Mouse (Mus musculus) midbrain, postnatal 0 days (tissue): ENCODE data around the gene Gdf10. TPM values are rescaled to one million over a fixed set of nuclear protein-coding genes. Genes with fewer than 3 reads are reported as not detected.

Experiments
- ATAC-seq: fragments of 200-750 bp; cut with Nextera tagmentation; 2 replicates; pipeline ENCODE4 v1.8.0; 2017; ENCODE audit warnings: moderate number of reproducible peaks, mild to moderate bottlenecking, moderate TSS enrichment, moderate library complexity; ENCODE audit not compliant: low FRiP score
- DNase-seq: peaks from one replicate; pipeline ENCODE4 v3.0.0-alpha.2; 2015; ENCODE audit warnings: low spot score
- H3K27ac ChIP-seq: fragments of 300-500 bp; sonication (generic); 2 replicates; pipeline ENCODE4 v1.5.1; 2014; ENCODE audit warnings: low read depth, mild to moderate bottlenecking, low read length, mixed read lengths
- H3K27me3 ChIP-seq: fragments of 300-500 bp; sonication (generic); 2 replicates; pipeline ENCODE4 v1.6.1; 2014; ENCODE audit warnings: low read length, control low read depth, mixed read lengths; ENCODE audit not compliant: insufficient read depth
- H3K36me3 ChIP-seq: fragments of 300-500 bp; sonication (generic); 2 replicates; pipeline ENCODE4 v1.6.1; 2014; ENCODE audit warnings: low read length, control low read depth, mixed read lengths; ENCODE audit not compliant: insufficient read depth
- H3K4me1 ChIP-seq: fragments of 300-500 bp; sonication (generic); 2 replicates; pipeline ENCODE4 v1.6.1; 2014; ENCODE audit warnings: mild to moderate bottlenecking, control low read depth, antibody characterized with exemption, low read length, mixed read lengths; ENCODE audit not compliant: insufficient read depth
- H3K4me2 ChIP-seq: fragments of 300-500 bp; sonication (generic); 2 replicates; pipeline ENCODE4 v1.6.1; 2014; ENCODE audit warnings: low read depth, mild to moderate bottlenecking, low read length, mixed read lengths; ENCODE audit not compliant: poor library complexity, severe bottlenecking
- H3K4me3 ChIP-seq: fragments of 300-500 bp; sonication (generic); 2 replicates; pipeline ENCODE4 v1.5.1; 2014; ENCODE audit warnings: low read depth, mild to moderate bottlenecking, low read length, moderate library complexity
- H3K9ac ChIP-seq: fragments of 300-500 bp; sonication (generic); replicated peaks from 2 replicates; pipeline ENCODE4 v1.6.1; 2014; ENCODE audit warnings: mild to moderate bottlenecking, low read length, moderate library complexity, mixed read lengths; ENCODE audit not compliant: poor library complexity, severe bottlenecking
- H3K9me3 ChIP-seq: fragments of 300-500 bp; sonication (generic); 2 replicates; pipeline ENCODE4 v1.6.1; 2016; ENCODE audit warnings: low read length, control low read depth
- CTCF ChIP-seq: IDR thresholded peaks from 2 replicates; pipeline ENCODE4 v1.5.1; 2016; ENCODE audit warnings: antibody characterized with exemption, mild to moderate bottlenecking
- WGBS: fragments of 180-500 bp; shearing (Covaris S2); extraction: QIAGEN DNeasy Blood & Tissue Kit; methylation state at CpG from one replicate; pipeline ENCODE4 v1.1.7; 2014; 5-methylcytosine and 5-hydroxymethylcytosine counted together
- polyA plus RNA-seq: library from polyadenylated mRNA; unstranded; fragments of >200 nt; fragmentation: Nextera tagmentation; extraction: Ambion mirVana; gene quantifications from 2 replicates; pipeline ENCODE4 v1.2.1, GENCODE M21; 2015
- total RNA-seq: library from RNA; depleted of rRNA; stranded (reverse); fragments of >200 nt; gene quantifications from 2 replicates; pipeline ENCODE4 v1.2.3, GENCODE M21; 2014

The Gdf10 gene
- total and polyA plus RNA-seq, 2 experiments from 2014 or later, result 3.7 to 13.3 TPM

DNA sequence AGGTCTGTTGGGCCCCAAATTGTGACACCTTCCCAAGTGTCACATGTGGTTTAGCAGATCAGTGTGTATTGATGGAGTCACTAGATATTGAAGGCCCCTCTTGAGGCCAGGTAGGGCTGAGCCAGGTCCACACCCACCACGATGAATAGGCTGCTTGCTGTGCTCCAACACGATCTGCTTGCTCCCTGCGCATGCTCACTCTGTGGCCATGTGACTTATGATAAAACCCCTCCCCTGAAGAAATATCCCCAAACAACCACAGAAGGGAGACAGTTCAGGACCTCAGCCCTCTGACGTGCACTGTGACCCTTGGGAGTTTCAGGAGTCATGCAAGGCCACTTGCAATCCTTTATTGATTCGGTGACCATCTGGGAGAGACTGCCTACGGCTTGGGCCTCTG lies 22.7 kb downstream of the Gdf10 start:
- 88% methylated on average over 6 of the region's 6 CpGs for WGBS
- Histone ChIP-seq H3K4me3 (no peak overlapping the region), H3K4me1 (no peaks in the 10 kb centered on the region), H3K27me3 (no peaks in the 10 kb centered on the region), H3K4me2 (no peak overlapping the region), H3K9ac (no peak overlapping the region), H3K9me3 (no peaks in the 10 kb centered on the region), H3K36me3 (no peaks in the 10 kb centered on the region), H3K27ac (no peak overlapping the region)
- DNase-seq (no peak), ATAC-seq (no peak)
- no peak for TF ChIP-seq CTCF

GRCm38 (mm10) chr14:33952233-33952981 lies 29.0 kb downstream of the Gdf10 start:
- TF ChIP-seq CTCF, result peak; percentile 18; the same call in 1 of the 2 replicates
- Histone ChIP-seq H3K9me3 (no peaks in the 10 kb centered on the region), H3K27me3 (no peaks in the 10 kb centered on the region), H3K36me3 (no peaks in the 10 kb centered on the region), H3K27ac (no peak overlapping the region), H3K4me1 (no peaks in the 10 kb centered on the region), H3K9ac (no peak overlapping the region), H3K4me3 (no peak overlapping the region), H3K4me2 (no peak overlapping the region)
- 66% methylated on average over 6 of the region's 6 CpGs for WGBS
- no peak for ATAC-seq
- peak; percentile 47 for DNase-seq

DNA sequence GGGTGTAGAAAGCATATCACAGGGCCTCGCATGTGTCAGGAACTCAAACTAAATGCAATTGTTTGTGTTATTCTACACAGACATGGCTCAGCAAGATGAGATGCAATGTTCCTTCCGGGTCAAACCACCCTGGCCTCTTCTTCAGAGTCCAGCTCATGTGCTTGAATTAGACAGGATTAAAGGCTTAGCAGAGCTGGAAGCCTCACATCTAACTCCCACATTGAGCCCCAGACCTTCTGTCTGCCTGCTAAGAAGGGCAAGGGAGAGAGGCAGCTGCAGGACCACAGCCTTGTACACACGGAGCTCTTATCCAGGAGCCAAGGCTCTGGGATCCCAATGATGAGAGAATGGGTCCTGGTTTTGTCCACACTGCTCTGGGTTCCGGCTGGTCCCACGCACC lies 30.4 kb downstream of the Gdf10 start, which contains the start of gene Rbp3:
TSS of gene Rbp3 (plus strand) at position 243 of the 400 bp plus-strand sequence.
- Histone ChIP-seq H3K4me3 (no peak within 1 kb of the TSS), H3K36me3 (no peaks in the 10 kb centered on the region), H3K9me3 (no peaks in the 10 kb centered on the region), H3K4me1 (no peaks in the 10 kb centered on the region), H3K27ac (no peak within 1 kb of the TSS), H3K27me3 (no peaks in the 10 kb centered on the region), H3K9ac (no peak within 1 kb of the TSS), H3K4me2 (no peak within 1 kb of the TSS)
- DNase-seq, result no peak
- no peak for ATAC-seq
- WGBS, result 67% methylated on average over 5 of the region's 5 CpGs
- TF ChIP-seq CTCF, result no peak

DNA sequence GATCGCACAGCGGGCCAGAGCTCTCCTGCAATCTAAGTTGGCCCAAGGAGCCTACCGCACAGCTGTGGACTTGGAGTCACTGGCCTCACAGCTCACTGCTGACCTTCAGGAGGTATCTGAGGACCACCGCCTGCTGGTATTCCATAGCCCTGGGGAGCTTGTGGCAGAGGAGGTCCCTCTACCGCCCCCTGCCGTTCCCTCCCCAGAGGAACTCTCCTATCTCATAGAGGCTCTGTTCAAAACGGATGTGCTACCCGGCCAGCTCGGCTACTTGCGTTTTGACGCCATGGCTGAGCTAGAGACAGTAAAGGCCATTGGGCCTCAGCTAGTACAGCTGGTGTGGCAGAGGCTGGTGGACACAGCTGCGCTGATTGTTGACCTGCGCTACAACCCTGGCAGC lies 32.7 kb downstream of the Gdf10 start:
- Histone ChIP-seq H3K4me1 (no peaks in the 10 kb centered on the region), H3K27me3 (no peaks in the 10 kb centered on the region), H3K27ac (no peak overlapping the region), H3K9ac (no peak overlapping the region), H3K36me3 (no peaks in the 10 kb centered on the region), H3K9me3 (no peaks in the 10 kb centered on the region), H3K4me3 (no peak overlapping the region), H3K4me2 (no peak overlapping the region)
- ATAC-seq (no peak), DNase-seq (no peak)
- no peak for TF ChIP-seq CTCF
- WGBS, result 83% methylated on average over 13 of the region's 13 CpGs

- Histone ChIP-seq H3K4me2 (no peak overlapping the region), H3K27me3 (no peaks in the 10 kb centered on the region), H3K4me1 (no peaks in the 10 kb centered on the region), H3K27ac (no peak overlapping the region), H3K9me3 (no peaks in the 10 kb centered on the region), H3K9ac (no peak overlapping the region), H3K36me3 (no peaks in the 10 kb centered on the region), H3K4me3 (no peak overlapping the region)
- TF ChIP-seq CTCF, result no peak
- no peak for ATAC-seq
- WGBS, result 92% methylated on average over 4 of the region's 4 CpGs
- DNase-seq, result no peak
These were observed 34.8 kb downstream of the Gdf10 start for GRCm38 (mm10) chr14:33958186-33958585.

GRCm38 (mm10) chr14:33958841-33959240 lies 35.5 kb downstream of the Gdf10 start:
- WGBS, result 54% methylated on average over 3 of the region's 3 CpGs
- H3K4me1 ChIP-seq, result no peaks in the 10 kb centered on the region
- H3K27me3 ChIP-seq, result no peaks in the 10 kb centered on the region
- H3K9ac ChIP-seq, result no peak overlapping the region
- no peak overlapping the region for H3K27ac ChIP-seq
- H3K4me3 ChIP-seq, result no peak overlapping the region
- no peak for ATAC-seq
- no peak for TF ChIP-seq CTCF
- DNase-seq, result no peak
- no peak overlapping the region for H3K4me2 ChIP-seq
- H3K36me3 ChIP-seq, result no peaks in the 10 kb centered on the region
- H3K9me3 ChIP-seq, result no peaks in the 10 kb centered on the region
